Mouse (Mus musculus): ENCODE data around the gene Rai2. TPM values are rescaled to one million over a fixed set of nuclear protein-coding genes. Genes with fewer than 3 reads are reported as not detected.

Gene Rai2
- polyA plus RNA-seq (2014; fragmentation: Nextera tagmentation; extraction: Ambion mirVana) = 2.8 and 3.3 TPM in 2 replicates

DNA sequence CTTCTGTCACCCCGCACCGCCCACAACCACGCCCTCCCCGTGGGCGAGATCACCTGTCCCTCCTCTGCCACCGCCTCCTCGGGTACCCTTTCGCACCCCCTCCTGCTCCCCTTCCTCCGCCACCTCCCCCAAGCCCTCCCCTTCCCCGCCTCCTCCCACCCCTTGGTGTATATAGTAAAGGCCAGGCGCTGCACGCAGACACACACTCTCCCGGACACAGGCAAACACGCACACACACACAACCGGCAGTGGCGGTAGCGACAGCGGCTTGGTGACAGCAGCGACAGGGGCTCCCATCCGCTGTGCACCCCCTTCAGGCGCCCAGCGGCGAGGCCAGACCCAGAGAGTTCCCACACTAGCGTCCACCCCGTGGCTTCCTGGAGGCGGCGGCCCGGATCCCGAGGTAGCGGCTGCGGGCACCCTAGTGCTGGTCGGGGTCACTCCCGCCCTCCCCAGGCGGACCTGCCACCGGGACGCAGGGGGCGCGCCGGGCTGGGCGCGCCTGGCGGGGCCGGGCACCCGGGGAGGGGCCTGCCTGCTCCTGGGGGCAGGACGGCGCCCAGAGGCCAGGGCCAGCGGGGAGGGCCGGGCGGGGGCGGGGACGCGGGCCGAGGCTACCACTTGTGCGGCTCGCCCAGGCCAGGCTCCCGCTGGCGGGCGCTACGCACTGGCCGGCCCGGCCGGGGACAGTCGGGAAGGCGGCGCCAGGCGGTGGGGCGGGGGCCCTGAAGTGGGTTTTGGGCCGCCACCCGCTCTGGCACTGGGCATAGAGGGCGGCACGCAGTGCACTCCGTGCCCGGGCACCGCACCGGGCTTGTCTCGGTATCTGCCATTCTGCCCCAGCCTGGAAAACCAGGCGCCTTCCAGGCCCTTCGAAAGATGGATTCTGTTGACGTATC lies at the start of gene Rai2:
Gene Rai2, plus strand, starts transcription at position 205 of the 899 bp plus-strand sequence.
- WGBS = 16% methylated on average over 37 of the region's 79 CpGs
- peak within 1 kb of the TSS; percentile 80 for H3K4me2 ChIP-seq

DNA sequence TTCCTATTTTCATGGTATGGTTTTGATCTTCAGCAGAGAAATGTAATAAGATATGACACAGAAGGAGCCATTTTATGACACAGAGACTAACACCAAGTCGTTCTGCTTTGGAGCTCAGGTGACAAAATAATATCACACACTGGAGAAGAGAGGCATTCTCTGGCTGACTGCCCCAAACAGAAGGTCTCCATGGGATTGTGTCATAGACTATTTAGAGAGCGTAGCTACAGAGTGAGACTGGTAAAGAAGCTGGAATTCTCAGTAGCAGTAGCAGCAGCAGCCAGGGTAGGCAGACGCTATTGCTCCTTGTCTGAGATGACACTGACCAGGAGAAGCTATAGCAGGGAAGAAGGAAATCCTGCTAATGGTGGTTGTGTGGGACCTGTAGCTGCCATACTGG lies 27.5 kb upstream of the Rai2 start:
- ATAC-seq (ENCODE audit: insufficient read depth) = no peak
- no peak overlapping the region for H3K27ac ChIP-seq (ENCODE audit: low read depth)
- no peak overlapping the region for H3K9ac ChIP-seq
- no peak for DNase-seq
- H3K9me3 ChIP-seq (ENCODE audit: low read depth, low read length) = no peaks in the 10 kb centered on the region
- no peaks in the 10 kb centered on the region for H3K27me3 ChIP-seq (ENCODE audit: insufficient read depth, low read length)
- 72% methylated on average over 3 of the region's 3 CpGs for WGBS
- H3K4me1 ChIP-seq (ENCODE audit: insufficient read depth) = no peaks in the 10 kb centered on the region
- no peak for TF ChIP-seq CTCF (IDR thresholded peaks at IDR 0.05; ENCODE audit: low read depth)
- no peaks in the 10 kb centered on the region for H3K36me3 ChIP-seq (ENCODE audit: insufficient read depth)
- no peak overlapping the region for H3K4me3 ChIP-seq (ENCODE audit: low read depth, low read length)
- no peak overlapping the region for H3K4me2 ChIP-seq

More for the DNA sequence above, at the start of gene Rai2:
- no peak within 1 kb of the TSS for H3K27ac ChIP-seq (ENCODE audit: low read depth)
- TF ChIP-seq CTCF (IDR thresholded peaks at IDR 0.05; ENCODE audit: low read depth) = no peak
- peak; percentile 19 for DNase-seq
- H3K36me3 ChIP-seq (ENCODE audit: insufficient read depth) = no peaks in the 10 kb centered on the region
- H3K4me3 ChIP-seq (ENCODE audit: low read depth, low read length) = peak within 1 kb of the TSS; percentile 48
- H3K27me3 ChIP-seq (ENCODE audit: insufficient read depth, low read length) = peaks cover 15% of the 10 kb centered on the region
- H3K4me1 ChIP-seq (ENCODE audit: insufficient read depth) = no peaks in the 10 kb centered on the region
- H3K9me3 ChIP-seq (ENCODE audit: low read depth, low read length) = no peaks in the 10 kb centered on the region
- ATAC-seq (ENCODE audit: insufficient read depth) = peak; percentile 76
- peak within 1 kb of the TSS; percentile 48 for H3K9ac ChIP-seq

DNA sequence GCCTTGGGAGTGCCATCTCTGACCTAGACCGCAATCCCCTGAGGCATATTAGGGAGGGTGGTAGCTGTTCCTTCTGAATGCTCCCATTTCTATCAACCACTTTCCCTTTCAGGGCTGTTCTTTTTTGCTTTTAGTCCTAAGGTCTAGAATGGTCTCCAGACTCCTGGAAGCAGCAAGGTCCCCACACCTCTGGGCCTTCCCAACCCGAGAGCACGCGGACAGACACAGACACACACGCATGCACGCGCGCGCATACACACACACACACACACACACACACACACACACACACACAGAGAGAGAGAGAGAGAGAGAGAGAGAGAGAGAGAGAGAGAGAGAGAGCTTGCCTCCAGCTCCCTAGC lies 385 bp upstream of the Rai2 start:
- ATAC-seq (ENCODE audit: insufficient read depth) (peak; percentile 23; the same call in 1 of the 2 replicates), DNase-seq (no peak)
- Histone ChIP-seq H3K4me1 (ENCODE audit: insufficient read depth) (no peaks in the 10 kb centered on the region), H3K9ac (no peak overlapping the region), H3K9me3 (ENCODE audit: low read depth, low read length) (no peaks in the 10 kb centered on the region), H3K4me3 (ENCODE audit: low read depth, low read length) (peak overlapping the region; percentile 48), H3K27me3 (ENCODE audit: insufficient read depth, low read length) (peaks cover 15% of the 10 kb centered on the region), H3K4me2 (peak overlapping the region; percentile 80), H3K27ac (ENCODE audit: low read depth) (no peak overlapping the region), H3K36me3 (ENCODE audit: insufficient read depth) (no peaks in the 10 kb centered on the region)
- 30% methylated on average over 9 of the region's 9 CpGs for WGBS
- no peak for TF ChIP-seq CTCF (IDR thresholded peaks at IDR 0.05; ENCODE audit: low read depth)

DNA sequence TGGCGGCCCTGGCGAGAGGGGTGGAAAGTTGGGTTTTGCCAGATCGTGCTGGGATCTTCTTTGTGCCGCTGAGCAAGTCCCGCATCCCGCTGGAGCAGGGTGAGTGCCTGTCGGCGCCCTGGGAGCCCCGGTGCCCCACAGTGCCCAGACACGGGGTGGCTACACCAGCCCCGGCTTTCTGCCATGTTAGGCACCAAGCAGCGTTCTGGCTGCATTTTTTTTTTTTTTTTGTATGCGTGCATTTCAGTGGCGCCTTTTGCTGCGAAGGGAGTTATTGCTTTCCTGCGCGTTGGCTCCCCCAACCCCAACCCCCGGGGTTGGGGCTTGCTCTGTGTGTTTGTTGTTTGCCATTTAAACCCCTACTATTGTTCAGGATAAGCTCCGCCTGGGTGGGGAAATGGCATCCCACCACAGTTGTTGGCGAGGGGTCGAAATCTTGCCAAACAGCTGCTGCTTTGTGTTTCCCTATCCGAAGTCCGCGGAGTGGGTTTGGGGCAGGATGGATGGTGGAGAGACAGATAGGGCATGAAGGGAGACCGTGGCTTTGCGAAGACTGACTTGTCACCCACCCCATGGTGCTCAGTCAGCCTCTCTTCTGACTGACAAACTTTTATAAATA lies 1.0 kb downstream of the Rai2 start:
- WGBS = 10% methylated on average over 26 of the region's 26 CpGs
- no peak for TF ChIP-seq CTCF (IDR thresholded peaks at IDR 0.05; ENCODE audit: low read depth)
- Histone ChIP-seq H3K9ac (peak overlapping the region; percentile 48; the same call in 1 of the 2 replicates), H3K36me3 (ENCODE audit: insufficient read depth) (no peaks in the 10 kb centered on the region), H3K27me3 (ENCODE audit: insufficient read depth, low read length) (peaks cover 18% of the 10 kb centered on the region), H3K27ac (ENCODE audit: low read depth) (no peak overlapping the region), H3K9me3 (ENCODE audit: low read depth, low read length) (no peaks in the 10 kb centered on the region), H3K4me1 (ENCODE audit: insufficient read depth) (no peaks in the 10 kb centered on the region), H3K4me3 (ENCODE audit: low read depth, low read length) (peak overlapping the region; percentile 48), H3K4me2 (peak overlapping the region; percentile 80)
- no peak for DNase-seq
- peak; percentile 36; the same call in 1 of the 2 replicates for ATAC-seq (ENCODE audit: insufficient read depth)

DNA sequence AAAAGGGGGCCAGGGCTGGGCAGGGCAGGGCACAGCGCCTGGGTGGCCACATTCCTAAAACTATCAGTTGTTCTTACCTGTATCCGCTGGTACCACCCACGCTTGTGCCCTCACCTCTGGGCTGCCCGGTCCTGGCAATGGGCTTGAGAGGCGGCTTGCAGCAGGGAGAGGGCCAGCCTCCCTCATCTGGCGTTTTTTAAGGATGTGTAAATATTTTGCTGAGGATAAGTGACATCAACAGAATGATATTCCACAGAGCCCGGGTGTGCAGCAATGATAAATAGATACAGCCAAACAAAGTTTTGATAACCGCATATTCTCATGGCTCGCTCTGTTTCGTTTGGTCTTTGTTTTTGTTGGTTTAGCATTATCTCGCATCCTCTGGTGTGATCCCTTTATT lies 1.7 kb downstream of the Rai2 start:
- no peak for TF ChIP-seq CTCF (IDR thresholded peaks at IDR 0.05; ENCODE audit: low read depth)
- WGBS = 18% methylated on average over 11 of the region's 11 CpGs
- Histone ChIP-seq H3K9ac (no peak overlapping the region), H3K36me3 (ENCODE audit: insufficient read depth) (no peaks in the 10 kb centered on the region), H3K4me2 (peak overlapping the region; percentile 80), H3K4me3 (ENCODE audit: low read depth, low read length) (peak overlapping the region; percentile 48), H3K27me3 (ENCODE audit: insufficient read depth, low read length) (peaks cover 18% of the 10 kb centered on the region), H3K4me1 (ENCODE audit: insufficient read depth) (no peaks in the 10 kb centered on the region), H3K27ac (ENCODE audit: low read depth) (no peak overlapping the region), H3K9me3 (ENCODE audit: low read depth, low read length) (no peaks in the 10 kb centered on the region)
- DNase-seq (peak; percentile 29), ATAC-seq (ENCODE audit: insufficient read depth) (peak; percentile 30; the same call in 1 of the 2 replicates)

DNA sequence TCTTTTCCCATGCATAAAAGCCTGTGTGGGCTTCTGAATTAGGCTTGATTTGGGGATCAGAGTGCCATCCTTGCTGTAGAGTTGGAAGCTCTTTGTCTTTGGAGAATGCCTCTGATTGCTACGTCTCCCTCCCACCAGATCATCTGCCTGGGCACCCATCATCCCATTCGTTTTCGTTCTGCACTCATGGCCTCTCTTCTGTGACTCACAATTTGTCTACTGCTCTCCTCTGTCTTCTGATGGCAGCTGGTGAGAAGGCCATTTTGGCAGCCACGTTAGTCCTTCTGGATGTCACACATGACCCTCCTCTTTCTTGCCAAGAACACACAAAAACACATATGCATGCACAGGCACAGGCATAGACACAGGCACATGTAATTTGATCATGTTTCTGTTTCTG lies 4.2 kb downstream of the Rai2 start:
- H3K27me3 ChIP-seq (ENCODE audit: insufficient read depth, low read length) = peaks cover 18% of the 10 kb centered on the region
- no peaks in the 10 kb centered on the region for H3K4me1 ChIP-seq (ENCODE audit: insufficient read depth)
- no peak for DNase-seq

DNA sequence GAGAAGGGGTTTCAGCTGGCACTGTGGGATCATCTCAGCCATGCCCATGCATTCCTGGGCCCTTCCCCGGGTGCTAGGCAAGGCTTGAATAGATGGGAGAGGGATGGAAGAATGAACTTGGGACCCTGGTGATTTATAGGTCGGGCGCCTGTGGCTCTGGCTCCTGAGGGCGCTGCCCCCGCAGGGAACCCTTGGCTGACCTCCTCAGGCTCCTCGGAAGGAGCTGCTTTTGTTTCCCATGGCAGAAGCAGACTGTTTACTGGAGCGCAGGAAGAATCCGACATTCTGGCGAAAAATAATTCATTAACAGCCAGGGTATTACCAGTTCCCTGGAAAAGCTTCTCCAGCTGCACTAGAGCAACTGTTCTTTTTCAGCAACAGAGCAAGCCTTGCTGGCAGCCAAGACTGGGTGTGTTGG lies 6.5 kb downstream of the Rai2 start:
- Histone ChIP-seq H3K9ac (no peak overlapping the region), H3K36me3 (ENCODE audit: insufficient read depth) (no peaks in the 10 kb centered on the region), H3K9me3 (ENCODE audit: low read depth, low read length) (no peaks in the 10 kb centered on the region), H3K27me3 (ENCODE audit: insufficient read depth, low read length) (peaks cover 7% of the 10 kb centered on the region; the same call in 1 of the 2 replicates), H3K4me1 (ENCODE audit: insufficient read depth) (no peaks in the 10 kb centered on the region), H3K4me2 (peak overlapping the region; percentile 23; the same call in 1 of the 2 replicates), H3K27ac (ENCODE audit: low read depth) (no peak overlapping the region), H3K4me3 (ENCODE audit: low read depth, low read length) (no peak overlapping the region)
- ATAC-seq (ENCODE audit: insufficient read depth) = peak; percentile 36; the same call in 1 of the 2 replicates
- TF ChIP-seq CTCF (IDR thresholded peaks at IDR 0.05; ENCODE audit: low read depth) = no peak
- DNase-seq = peak; percentile 28
- WGBS = 19% methylated on average over 9 of the region's 9 CpGs

More for the DNA sequence above, 4.2 kb downstream of the Rai2 start:
- Histone ChIP-seq H3K9ac (no peak overlapping the region), H3K4me2 (no peak overlapping the region), H3K4me3 (ENCODE audit: low read depth, low read length) (no peak overlapping the region), H3K9me3 (ENCODE audit: low read depth, low read length) (no peaks in the 10 kb centered on the region), H3K36me3 (ENCODE audit: insufficient read depth) (no peaks in the 10 kb centered on the region), H3K27ac (ENCODE audit: low read depth) (no peak overlapping the region)
- no peak for ATAC-seq (ENCODE audit: insufficient read depth)
- no peak for TF ChIP-seq CTCF (IDR thresholded peaks at IDR 0.05; ENCODE audit: low read depth)
- 65% methylated on average over 4 of the region's 4 CpGs for whole genome bisulfite sequencing

Data from lung, embryonic 14.5 days (tissue).